Mouse (Mus musculus) megakaryocyte, embryonic 14.5 days (primary cell): ENCODE measurements around the gene H2-T3.

Experiments
- FLI1 ChIP-seq: IDR thresholded peaks from 2 replicates; pipeline ENCODE4 v1.6.1; 2012; ENCODE audit warnings: low read length, inconsistent platforms, mixed read lengths
- GATA1 ChIP-seq: IDR thresholded peaks from 3 replicates; pipeline ENCODE4 v1.6.1; 2012; ENCODE audit warnings: mixed read lengths, low read length, inconsistent platforms, borderline replicate concordance

DNA sequence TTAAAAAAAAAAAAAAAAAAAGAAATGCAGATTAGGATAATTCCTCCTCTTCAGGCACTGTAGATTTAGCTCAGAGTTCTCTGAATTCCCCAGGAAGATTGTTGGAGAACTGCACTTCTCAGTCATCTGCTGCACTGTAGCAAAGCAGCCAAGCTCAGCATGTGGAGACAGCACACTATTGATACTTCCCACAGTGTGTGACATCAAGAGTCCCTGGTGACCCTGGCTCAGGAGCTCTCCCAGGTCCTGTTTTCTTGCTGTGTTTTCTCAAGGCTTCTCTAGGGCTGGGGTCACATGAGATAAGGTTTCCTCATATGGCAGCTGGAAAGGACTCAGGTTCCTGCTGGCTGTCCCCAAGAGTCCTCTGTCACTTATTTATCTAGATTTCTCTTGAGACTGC is 16.8 kb upstream of the H2-T3 start:
- TF ChIP-seq FLI1, result no peak
- no peak for TF ChIP-seq GATA1
